Mouse (Mus musculus): ENCODE measurements at regions not wholly inside any gene's neighbourhood (a gene's known extent, or its start where the extent isn't known, plus 50 kb on each side); places are given as distances from the start of the nearest gene placed in this dataset.
A peak's percentile ranks its signal among the peaks of the same experiment; 100 is the strongest.

GRCm38 (mm10) chr6:100438511-100438991 lies 151.3 kb upstream of the Rybp start:
- TF ChIP-seq POLR2A (IDR thresholded peaks at IDR 0.05; ENCODE audit: borderline replicate concordance, extremely low read depth, insufficient read depth, insufficient read length, poor library complexity, severe bottlenecking) (no peak), CTCF (IDR thresholded peaks at IDR 0.05; ENCODE audit: borderline replicate concordance, extremely low read depth, insufficient read depth, insufficient read length) (no peak)
- DNase-seq (ENCODE audit: low read depth) = peak; percentile 82

- DNase-seq (ENCODE audit: low read depth) = no peak
- no peak for TF ChIP-seq POLR2A (IDR thresholded peaks at IDR 0.05; ENCODE audit: borderline replicate concordance, extremely low read depth, insufficient read depth, insufficient read length, poor library complexity, severe bottlenecking)
- no peak for TF ChIP-seq CTCF (IDR thresholded peaks at IDR 0.05; ENCODE audit: borderline replicate concordance, extremely low read depth, insufficient read depth, insufficient read length)
Measured at GRCm38 (mm10) chr6:100437980-100438379, 150.7 kb upstream of the Rybp start.

- TF ChIP-seq POLR2A (IDR thresholded peaks at IDR 0.05; ENCODE audit: borderline replicate concordance, extremely low read depth, insufficient read depth, insufficient read length, poor library complexity, severe bottlenecking) (no peak), CTCF (IDR thresholded peaks at IDR 0.05; ENCODE audit: borderline replicate concordance, extremely low read depth, insufficient read depth, insufficient read length) (no peak)
- DNase-seq (ENCODE audit: low read depth) = no peak
Measured at GRCm38 (mm10) chr6:100436507-100436906, 149.2 kb upstream of the Rybp start.

GRCm38 (mm10) chr6:100435222-100435621 lies 147.9 kb upstream of the Rybp start:
- no peak for TF ChIP-seq POLR2A (IDR thresholded peaks at IDR 0.05; ENCODE audit: borderline replicate concordance, extremely low read depth, insufficient read depth, insufficient read length, poor library complexity, severe bottlenecking)
- no peak for TF ChIP-seq CTCF (IDR thresholded peaks at IDR 0.05; ENCODE audit: borderline replicate concordance, extremely low read depth, insufficient read depth, insufficient read length)
- DNase-seq (ENCODE audit: low read depth) = no peak

GRCm38 (mm10) chr6:100433534-100433867 lies 146.2 kb upstream of the Rybp start:
- peak; percentile 44 for DNase-seq (ENCODE audit: low read depth)

GRCm38 (mm10) chr6:100432688-100433533 lies 145.6 kb upstream of the Rybp start:
- no peak for TF ChIP-seq POLR2A (IDR thresholded peaks at IDR 0.05; ENCODE audit: borderline replicate concordance, extremely low read depth, insufficient read depth, insufficient read length, poor library complexity, severe bottlenecking)
- no peak for TF ChIP-seq CTCF (IDR thresholded peaks at IDR 0.05; ENCODE audit: borderline replicate concordance, extremely low read depth, insufficient read depth, insufficient read length)
- DNase-seq (ENCODE audit: low read depth) = peak; percentile 43

More at GRCm38 (mm10) chr6:100433534-100433867, 146.2 kb upstream of the Rybp start:
- no peak for TF ChIP-seq POLR2A (IDR thresholded peaks at IDR 0.05; ENCODE audit: borderline replicate concordance, extremely low read depth, insufficient read depth, insufficient read length, poor library complexity, severe bottlenecking)
- TF ChIP-seq CTCF (IDR thresholded peaks at IDR 0.05; ENCODE audit: borderline replicate concordance, extremely low read depth, insufficient read depth, insufficient read length) = no peak

GRCm38 (mm10) chr6:100430286-100430685 lies 143.0 kb upstream of the Rybp start:
- TF ChIP-seq POLR2A (IDR thresholded peaks at IDR 0.05; ENCODE audit: borderline replicate concordance, extremely low read depth, insufficient read depth, insufficient read length, poor library complexity, severe bottlenecking) (no peak), CTCF (IDR thresholded peaks at IDR 0.05; ENCODE audit: borderline replicate concordance, extremely low read depth, insufficient read depth, insufficient read length) (no peak)
- DNase-seq (ENCODE audit: low read depth) = no peak

- TF ChIP-seq POLR2A (IDR thresholded peaks at IDR 0.05; ENCODE audit: borderline replicate concordance, extremely low read depth, insufficient read depth, insufficient read length, poor library complexity, severe bottlenecking) (no peak), CTCF (IDR thresholded peaks at IDR 0.05; ENCODE audit: borderline replicate concordance, extremely low read depth, insufficient read depth, insufficient read length) (no peak)
Measured at GRCm38 (mm10) chr6:100429511-100429910, 142.2 kb upstream of the Rybp start.

GRCm38 (mm10) chr6:100428759-100429158 lies 141.5 kb upstream of the Rybp start:
- DNase-seq (ENCODE audit: low read depth) = no peak

More at GRCm38 (mm10) chr6:100429511-100429910, 142.2 kb upstream of the Rybp start:
- DNase-seq (ENCODE audit: low read depth) = peak; percentile 81

GRCm38 (mm10) chr6:100425551-100425950 lies 138.3 kb upstream of the Rybp start:
- TF ChIP-seq CTCF (IDR thresholded peaks at IDR 0.05; ENCODE audit: borderline replicate concordance, extremely low read depth, insufficient read depth, insufficient read length) (no peak), POLR2A (IDR thresholded peaks at IDR 0.05; ENCODE audit: borderline replicate concordance, extremely low read depth, insufficient read depth, insufficient read length, poor library complexity, severe bottlenecking) (no peak)
- no peak for DNase-seq (ENCODE audit: low read depth)

More at GRCm38 (mm10) chr6:100428759-100429158, 141.5 kb upstream of the Rybp start:
- no peak for TF ChIP-seq CTCF (IDR thresholded peaks at IDR 0.05; ENCODE audit: borderline replicate concordance, extremely low read depth, insufficient read depth, insufficient read length)
- TF ChIP-seq POLR2A (IDR thresholded peaks at IDR 0.05; ENCODE audit: borderline replicate concordance, extremely low read depth, insufficient read depth, insufficient read length, poor library complexity, severe bottlenecking) = no peak

GRCm38 (mm10) chr6:100424788-100425403 lies 137.6 kb upstream of the Rybp start:
- DNase-seq (ENCODE audit: low read depth) = no peak
- no peak for TF ChIP-seq CTCF (IDR thresholded peaks at IDR 0.05; ENCODE audit: borderline replicate concordance, extremely low read depth, insufficient read depth, insufficient read length)
- no peak for TF ChIP-seq POLR2A (IDR thresholded peaks at IDR 0.05; ENCODE audit: borderline replicate concordance, extremely low read depth, insufficient read depth, insufficient read length, poor library complexity, severe bottlenecking)

All from brain, embryonic 14.5 days (tissue).